ENCODE assay signal across 18 mouse cellular contexts in the genomic region with DNA sequence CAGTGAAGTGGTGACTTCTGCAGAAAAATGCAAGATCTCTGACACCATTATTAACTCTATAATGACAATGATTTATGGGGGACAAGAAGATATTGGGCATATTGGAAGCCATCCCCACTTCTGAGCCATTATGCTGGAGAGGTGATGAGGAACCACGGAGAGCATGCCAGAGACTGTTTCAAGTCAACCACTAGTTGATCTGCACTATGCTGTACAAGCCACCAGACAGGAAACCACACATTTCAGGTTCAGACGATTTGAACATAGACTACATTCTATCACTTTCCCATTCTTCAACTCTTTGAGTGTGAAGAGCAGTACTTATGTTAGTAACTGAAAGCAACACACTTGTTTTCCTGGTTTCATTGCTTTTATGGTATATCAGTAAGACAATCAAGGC.
"Had no signal": no experiment of that assay in that cellular context is flagged by ENCODE, and none has a peak within 500 bp of the region (broad histone marks: within the 10 kb centered on the region; RNA-seq: fewer than 3 reads in every experiment).

No protein-coding gene starts in this region.

- H3K9ac ChIP-seq: liver, postnatal 0 days; lung, embryonic 15.5 days; midbrain, embryonic 12.5 days; midbrain, embryonic 15.5 days; neural tube, embryonic 12.5 days had no signal

- DNase-seq: liver, postnatal 0 days; lung, adult 2 months; lung, postnatal 14 days; lung, postnatal 36 days; right cerebral cortex, adult 18-20 months; right cerebral cortex, postnatal 25 days; right cerebral cortex, postnatal 4 days; spleen, adult 18-20 months; thymus, adult 18-20 months; thymus, postnatal 14 days; thymus, postnatal 36 days had no signal

- H3K27me3 ChIP-seq: lung, embryonic 15.5 days; midbrain, embryonic 12.5 days; midbrain, embryonic 15.5 days; neural tube, embryonic 12.5 days had no signal

- H3K4me1 ChIP-seq: lung, embryonic 15.5 days; midbrain, embryonic 12.5 days; midbrain, embryonic 15.5 days; neural tube, embryonic 12.5 days had no signal

- H3K36me3 ChIP-seq: lung, embryonic 15.5 days; midbrain, embryonic 10.5 days; midbrain, embryonic 12.5 days; midbrain, embryonic 15.5 days; neural tube, embryonic 12.5 days had no signal

- H3K4me3 ChIP-seq: lung, embryonic 15.5 days; midbrain, embryonic 10.5 days; midbrain, embryonic 12.5 days; midbrain, embryonic 15.5 days; neural tube, embryonic 12.5 days had no signal

- H3K9me3 ChIP-seq: lung, embryonic 15.5 days; midbrain, embryonic 10.5 days; midbrain, embryonic 12.5 days; midbrain, embryonic 15.5 days; neural tube, embryonic 12.5 days had no signal

- ATAC-seq: liver, postnatal 0 days; lung, postnatal 0 days; midbrain, embryonic 15.5 days had no signal

- H3K4me2 ChIP-seq: lung, embryonic 15.5 days; midbrain, embryonic 12.5 days; midbrain, embryonic 15.5 days; neural tube, embryonic 12.5 days had no signal

- H3K27ac ChIP-seq: lung, embryonic 15.5 days; macrophage; midbrain, embryonic 10.5 days; midbrain, embryonic 12.5 days; midbrain, embryonic 15.5 days; neural tube, embryonic 12.5 days had no signal
